Mouse (Mus musculus) lung, postnatal 0 days (tissue): Measurements from ENCODE around the gene Tox4.

Experiments
- CTCF ChIP-seq: IDR thresholded peaks from 2 replicates; pipeline ENCODE4 v1.5.1; 2016; ENCODE audit warnings: antibody characterized with exemption, mild to moderate bottlenecking
- EP300 ChIP-seq: IDR thresholded peaks from 2 replicates; pipeline ENCODE4 v1.6.1; 2016; ENCODE audit warnings: antibody characterized with exemption, mild to moderate bottlenecking, control low read depth

DNA sequence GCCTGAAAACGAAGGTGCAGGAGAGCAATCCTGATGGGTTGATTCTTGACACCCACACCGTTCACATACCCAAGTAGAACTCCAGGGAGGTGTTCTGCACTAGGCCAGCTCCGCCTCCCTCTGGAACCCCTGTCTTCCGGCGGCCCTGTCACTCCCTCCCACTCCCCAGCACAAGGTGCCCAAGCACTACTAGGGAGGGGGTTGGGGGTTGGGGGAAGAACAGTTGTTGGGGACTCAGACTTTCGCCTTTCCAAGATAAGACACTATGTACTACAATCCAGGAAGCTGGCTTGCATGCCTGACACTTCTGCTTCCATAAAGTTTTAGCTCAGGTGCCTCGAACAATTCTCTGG is 34.3 kb upstream of the Tox4 start:
- TF ChIP-seq EP300 (no peak), CTCF (no peak)
